Mouse (Mus musculus) heart, adult 2 months (tissue): ENCODE data around the gene Calm3. TPM values are rescaled to one million over a fixed set of nuclear protein-coding genes. Genes with fewer than 3 reads are reported as not detected.

Experiments
- DNase-seq, 2 experiments: peaks; one replicate each; pipeline ENCODE4 v3.0.0; 2021
- H3K27ac ChIP-seq: fragments of 200-600 bp; 2 replicates; pipeline ENCODE4 v1.8.1; 2022
- H3K27me3 ChIP-seq: fragments of 200-500 bp; 2 replicates; pipeline ENCODE4 v1.6.1; 2012; ENCODE audit warnings: mild to moderate bottlenecking, low read length, inconsistent platforms, mixed read lengths; ENCODE audit not compliant: control insufficient read depth, insufficient read depth
- H3K36me3 ChIP-seq: fragments of 200-500 bp; 2 replicates; pipeline ENCODE4 v1.6.1; 2012; ENCODE audit warnings: low read length, inconsistent platforms; ENCODE audit not compliant: control insufficient read depth, insufficient read depth
- H3K4me1 ChIP-seq: fragments of 200-500 bp; 2 replicates; pipeline ENCODE4 v1.6.1; 2011; ENCODE audit warnings: low read length; ENCODE audit not compliant: control insufficient read depth, insufficient read depth
- H3K4me3 ChIP-seq: fragments of 200-600 bp; 2 replicates; pipeline ENCODE4 v1.8.1; 2022
- H3K79me2 ChIP-seq: fragments of 200-500 bp; replicated peaks from 2 replicates; pipeline ENCODE4 v1.6.1; 2012; ENCODE audit warnings: mild to moderate bottlenecking, inconsistent platforms, low read length, moderate library complexity, mixed read lengths; ENCODE audit not compliant: control insufficient read depth, insufficient read depth
- H3K9ac ChIP-seq: fragments of 200-500 bp; 2 replicates; pipeline ENCODE4 v1.6.1; 2012; ENCODE audit warnings: low read depth, mild to moderate bottlenecking, control low read depth, inconsistent platforms, low read length, mixed read lengths
- CTCF ChIP-seq: fragments of 200-600 bp; IDR thresholded peaks from 2 replicates; pipeline ENCODE4 v1.8.1; 2022; ENCODE audit warnings: antibody characterized with exemption, mild to moderate bottlenecking, moderate library complexity
- EP300 ChIP-seq: fragments of 200-500 bp; IDR thresholded peaks from 2 replicates; pipeline ENCODE4 v1.6.1; 2011; ENCODE audit warnings: low read depth, low read length, control low read depth; ENCODE audit not compliant: insufficient read depth
- POLR2A ChIP-seq: fragments of 200-500 bp; IDR thresholded peaks from 2 replicates; pipeline ENCODE4 v1.6.1; 2011; ENCODE audit warnings: mild to moderate bottlenecking, low read depth, low read length, control low read depth; ENCODE audit not compliant: insufficient read depth
- WGBS: fragments of 180-500 bp; shearing (Covaris S2); methylation state at CpG from one replicate; pipeline ENCODE4 v1.1.7; 2018; 5-methylcytosine and 5-hydroxymethylcytosine counted together
- intact Hi-C: fragments of 180-260 bp; cut with DNase I; formaldehyde crosslinking; loops from one replicate; pipeline ENCODE4 v1.15.1; 2025
- polyA plus RNA-seq: library from polyadenylated mRNA; depleted of rRNA; stranded (reverse); fragments of >200 nt; gene quantifications from 2 replicates; pipeline ENCODE4 v1.2.3, GENCODE M21; 2012
- total RNA-seq, 2 experiments: library from RNA; stranded (reverse); gene quantifications; 2 replicates each; pipeline ENCODE4 v1.2.3; 2021

The Calm3 gene
- total and polyA plus RNA-seq, 3 experiments = 163 to 175 (median 168) TPM

- H3K27ac ChIP-seq = peak overlapping the region; percentile 41; the same call in 1 of the 2 replicates
- H3K27me3 ChIP-seq = no peaks in the 10 kb centered on the region
- no peaks in the 10 kb centered on the region for H3K36me3 ChIP-seq
- TF ChIP-seq POLR2A (no peak), EP300 (no peak), CTCF (no peak)
- H3K9ac ChIP-seq = peak overlapping the region; percentile 42
- intact Hi-C loops = loop anchor here (5.0 kb wide), 1 partner anchor 281 kb away; no protein-coding TSS in a partner anchor
- no peaks in the 10 kb centered on the region for H3K79me2 ChIP-seq
- peaks cover 9% of the 10 kb centered on the region for H3K4me1 ChIP-seq
- 14% methylated on average over 11 of the region's 11 CpGs for WGBS
- no peak for DNase-seq
- H3K4me3 ChIP-seq = peak overlapping the region; percentile 6; the same call in 1 of the 2 replicates
These were observed 15.5 kb downstream of the Calm3 start for GRCm38 (mm10) chr7:16908367-16908766.

- DNase-seq = no peak
- no peaks in the 10 kb centered on the region for H3K36me3 ChIP-seq
- intact Hi-C loops = loop anchor here (5.0 kb wide), 1 partner anchor 281 kb away; no protein-coding TSS in a partner anchor
- no peaks in the 10 kb centered on the region for H3K27me3 ChIP-seq
- peak overlapping the region; percentile 26 for H3K9ac ChIP-seq
- H3K4me3 ChIP-seq = peak overlapping the region; percentile 14; the same call in 1 of the 2 replicates
- no peaks in the 10 kb centered on the region for H3K79me2 ChIP-seq
- peak overlapping the region; percentile 41 for H3K27ac ChIP-seq
- TF ChIP-seq CTCF (no peak), POLR2A (no peak), EP300 (no peak)
- H3K4me1 ChIP-seq = peaks cover 9% of the 10 kb centered on the region
- WGBS = 5% methylated on average over 7 of the region's 7 CpGs
These were observed 16.1 kb downstream of the Calm3 start for GRCm38 (mm10) chr7:16907842-16908241.

- H3K4me1 ChIP-seq = peaks cover 9% of the 10 kb centered on the region
- H3K27me3 ChIP-seq = no peaks in the 10 kb centered on the region
- WGBS = 86% methylated on average over 41 of the region's 41 CpGs
- peak; percentile 20 to 35 for DNase-seq
- H3K79me2 ChIP-seq = no peaks in the 10 kb centered on the region
- H3K27ac ChIP-seq = peak overlapping the region; percentile 56
- H3K4me3 ChIP-seq = peak overlapping the region; percentile 16; the same call in 1 of the 2 replicates
- no peaks in the 10 kb centered on the region for H3K36me3 ChIP-seq
- H3K9ac ChIP-seq = peak overlapping the region; percentile 32
- intact Hi-C loops = loop anchor here (5.0 kb wide), 1 partner anchor 280 kb away; no protein-coding TSS in a partner anchor
- TF ChIP-seq POLR2A (no peak), CTCF (no peak), EP300 (no peak)
These were observed 16.9 kb downstream of the Calm3 start for GRCm38 (mm10) chr7:16906889-16907559.

- peak within 1 kb of the TSS; percentile 16; the same call in 1 of the 2 replicates for H3K4me3 ChIP-seq
- H3K27ac ChIP-seq = peak within 1 kb of the TSS; percentile 71
- peaks cover 9% of the 10 kb centered on the region for H3K4me1 ChIP-seq
- H3K9ac ChIP-seq = peak within 1 kb of the TSS; percentile 32
- H3K27me3 ChIP-seq = no peaks in the 10 kb centered on the region
- 34% methylated on average over 6 of the region's 6 CpGs for WGBS
- peak; percentile 84 to 85 for DNase-seq
- H3K79me2 ChIP-seq = no peaks in the 10 kb centered on the region
- peak; percentile 51 for TF ChIP-seq POLR2A
- TF ChIP-seq CTCF = no peak
- intact Hi-C loops = loop anchor here (5.0 kb wide), 1 partner anchor 279 kb away; no protein-coding TSS in a partner anchor
- no peaks in the 10 kb centered on the region for H3K36me3 ChIP-seq
These were observed 17.6 kb downstream of the Calm3 start, which contains the start of gene Ptgir for GRCm38 (mm10) chr7:16906281-16906680. TSS of gene Ptgir (plus strand) at chr7:16906490.

- Histone ChIP-seq H3K36me3 (no peaks in the 10 kb centered on the region), H3K9ac (no peak overlapping the region; the same call in 1 of the 2 replicates), H3K4me1 (peaks cover 9% of the 10 kb centered on the region), H3K27ac (peak overlapping the region; percentile 71), H3K4me3 (no peak overlapping the region), H3K27me3 (no peaks in the 10 kb centered on the region), H3K79me2 (no peaks in the 10 kb centered on the region)
- TF ChIP-seq EP300 = 0 out of 2 replicates have a peak, but pooled peaks have one; percentile 6
- TF ChIP-seq CTCF = no peak
- TF ChIP-seq POLR2A = 0 out of 2 replicates have a peak, but pooled peaks have one; percentile 4
- intact Hi-C loops = loop anchor here (5.0 kb wide), 1 partner anchor 278 kb away; no protein-coding TSS in a partner anchor
- DNase-seq = peak; percentile 70 to 77
- 47% methylated on average over 9 of the region's 9 CpGs for WGBS
These were observed 18.4 kb downstream of the Calm3 start for GRCm38 (mm10) chr7:16905491-16906021.
